Mouse (Mus musculus): ENCODE results near the gene Hspd1.
"Not testable (repeated sequence)": the region's sequence is repeated elsewhere in the genome, so short reads cannot be mapped to it uniquely, and the experiment has no call there.

Gene Hspd1

GRCm38 (mm10) chr1:55086868-55087400 is 1.1 kb downstream of the Hspd1 start:
- DNase-seq = no peak

- DNase-seq = no peak
Measured at GRCm38 (mm10) chr1:55085781-55086366, 2.2 kb downstream of the Hspd1 start.

- DNase-seq = no peak
Measured at GRCm38 (mm10) chr1:55082106-55082505, 5.9 kb downstream of the Hspd1 start.

GRCm38 (mm10) chr1:55079677-55080076 is 8.4 kb downstream of the Hspd1 start:
- no peak for DNase-seq

- DNase-seq = peak; percentile 23
Measured at GRCm38 (mm10) chr1:55076849-55077516, 11.1 kb downstream of the Hspd1 start.

- DNase-seq = no peak
Measured at GRCm38 (mm10) chr1:55076395-55076743, 11.7 kb downstream of the Hspd1 start.

GRCm38 (mm10) chr1:55075652-55076394 is 12.2 kb downstream of the Hspd1 start:
- DNase-seq = no peak

- no peak for DNase-seq
Measured at GRCm38 (mm10) chr1:55074757-55075156, 13.3 kb downstream of the Hspd1 start.

GRCm38 (mm10) chr1:55072328-55072727 is 15.7 kb downstream of the Hspd1 start:
- DNase-seq = not testable (repeated sequence)

- no peak for DNase-seq
Measured at GRCm38 (mm10) chr1:55061772-55062171, 26.3 kb downstream of the Hspd1 start.

GRCm38 (mm10) chr1:55061099-55061498 is 26.9 kb downstream of the Hspd1 start:
- DNase-seq = no peak

GRCm38 (mm10) chr1:55058383-55058782 is 29.7 kb downstream of the Hspd1 start:
- not testable (repeated sequence) for DNase-seq

GRCm38 (mm10) chr1:55055322-55056115 is 32.5 kb downstream of the Hspd1 start:
- no peak for DNase-seq

GRCm38 (mm10) chr1:55053596-55053995 is 34.4 kb downstream of the Hspd1 start:
- DNase-seq = no peak

GRCm38 (mm10) chr1:55053005-55053404 is 35.0 kb downstream of the Hspd1 start:
- DNase-seq = peak; percentile 84

GRCm38 (mm10) chr1:55052355-55052953 is 35.6 kb downstream of the Hspd1 start, which contains the start of gene Coq10b:
TSS of gene Coq10b (plus strand) at chr1:55052770.
- DNase-seq = peak; percentile 99

GRCm38 (mm10) chr1:55051671-55052070 is 36.4 kb downstream of the Hspd1 start:
- no peak for DNase-seq

GRCm38 (mm10) chr1:55048841-55049587 is 39.0 kb downstream of the Hspd1 start:
- no peak for DNase-seq

- DNase-seq = no peak
Measured at GRCm38 (mm10) chr1:55043164-55043563, 44.9 kb downstream of the Hspd1 start.

GRCm38 (mm10) chr1:55042246-55042645 is 45.8 kb downstream of the Hspd1 start:
- no peak for DNase-seq

- DNase-seq = no peak
Measured at GRCm38 (mm10) chr1:55041691-55042090, 46.4 kb downstream of the Hspd1 start.

- no peak for DNase-seq
Measured at GRCm38 (mm10) chr1:55039944-55040343, 48.1 kb downstream of the Hspd1 start.

Data from lung, postnatal 14 days (tissue).